Mouse (Mus musculus): ENCODE measurements around the gene Stx16.

The Stx16 gene

DNA sequence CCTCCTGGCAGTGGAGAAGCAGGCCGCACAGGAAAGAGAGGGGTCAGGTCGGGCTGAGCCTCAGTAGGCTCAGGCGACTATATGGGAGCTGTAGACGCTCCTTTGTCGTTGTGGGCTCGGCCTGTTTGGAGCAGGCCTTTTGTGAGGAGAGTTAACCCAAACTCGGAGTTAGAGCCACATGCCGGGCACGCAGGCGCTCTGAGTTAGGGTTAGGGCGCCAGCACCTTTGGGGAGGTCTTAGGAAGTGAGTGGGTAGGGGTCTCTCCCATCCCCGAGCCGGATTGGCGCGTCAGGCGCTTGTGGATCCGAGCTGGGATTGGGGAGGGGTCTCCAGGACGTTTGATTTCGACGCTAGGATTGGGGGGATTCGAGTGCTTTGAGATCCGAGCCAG, 321 bp downstream of the Stx16 start:
- peak; percentile 73 for DNase-seq (ENCODE audit: low read depth, low spot score)

DNA sequence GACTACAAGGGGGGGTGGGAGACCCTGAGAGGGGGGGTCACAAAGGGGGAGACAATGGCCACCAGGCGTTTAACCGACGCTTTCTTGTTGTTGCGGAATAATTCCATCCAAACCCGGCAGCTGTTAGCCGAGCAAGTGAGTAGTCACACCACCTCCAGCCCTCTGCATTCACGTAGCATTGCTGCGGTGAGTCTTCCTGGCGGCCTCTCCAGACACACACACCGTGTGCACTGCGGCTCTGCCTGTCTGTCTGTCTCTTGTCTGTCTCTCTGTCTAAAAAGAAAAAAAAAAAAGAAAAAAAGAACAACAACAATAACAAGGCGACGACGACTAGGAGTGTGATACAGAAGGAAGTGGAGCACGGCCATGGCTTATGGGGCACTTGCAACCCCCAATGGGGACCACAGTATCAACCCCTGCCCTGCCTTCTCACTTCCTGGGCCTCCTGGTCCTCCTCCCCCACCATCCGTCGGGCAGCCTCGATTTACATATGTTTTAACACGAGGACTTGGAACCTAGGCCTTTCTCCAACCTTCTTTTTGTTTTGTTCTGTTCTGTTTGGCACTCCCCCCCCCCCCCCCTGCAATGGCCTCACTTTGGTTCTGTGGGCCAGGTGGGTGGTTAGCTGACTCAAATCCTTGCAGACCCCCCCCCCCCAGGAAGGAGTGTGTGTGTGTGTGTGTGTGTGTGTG, 1.0 kb downstream of the Stx16 start:
- DNase-seq (ENCODE audit: low read depth, low spot score): no peak

DNA sequence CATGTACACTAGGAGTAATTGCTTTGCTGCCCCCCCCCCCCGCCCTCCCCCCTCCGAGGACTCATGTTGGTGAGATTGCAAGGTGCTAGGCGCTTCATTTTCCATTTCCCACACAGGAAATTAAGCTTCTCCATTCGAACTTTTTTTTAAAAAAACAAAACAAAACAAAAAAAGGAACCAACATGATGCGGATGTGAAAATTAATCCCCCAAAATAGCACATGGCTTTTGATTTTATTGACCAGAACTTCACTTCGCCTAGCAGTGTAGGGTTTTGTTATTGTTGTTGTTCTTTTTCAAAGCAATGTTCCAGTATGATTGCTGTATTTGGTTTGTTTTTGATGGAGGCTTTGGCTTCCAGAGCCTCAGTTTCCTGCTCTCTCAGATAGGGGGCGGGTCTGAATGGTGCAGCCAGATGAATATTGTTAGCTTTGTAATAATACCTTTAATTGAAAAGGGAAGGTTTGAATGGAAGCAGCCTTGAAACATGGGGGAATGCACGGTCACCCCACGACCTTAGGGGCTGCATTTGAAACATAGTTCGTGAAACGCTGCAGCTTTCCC, 1.7 kb downstream of the Stx16 start:
- no peak for DNase-seq (ENCODE audit: low read depth, low spot score)

DNA sequence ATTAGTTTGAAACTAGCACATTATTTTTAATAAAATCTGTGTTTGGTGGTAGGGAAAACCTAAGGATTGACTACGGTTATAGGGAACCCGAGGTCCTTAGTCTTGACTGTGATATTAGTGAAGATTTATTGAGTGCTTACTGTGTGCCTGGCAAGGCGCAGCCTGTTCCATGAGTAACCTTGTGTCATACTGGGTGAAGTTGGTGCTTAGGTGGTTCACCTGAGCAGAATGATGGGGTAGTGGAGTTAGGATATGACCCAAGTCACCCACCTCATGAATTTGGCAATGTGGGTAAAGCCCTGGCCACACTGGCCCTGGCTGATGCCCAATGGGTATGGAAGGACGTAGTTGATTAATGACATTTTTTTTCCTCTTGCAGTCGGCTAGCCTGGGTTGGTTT, 5.7 kb downstream of the Stx16 start:
- no peak for DNase-seq (ENCODE audit: low read depth, low spot score)

DNA sequence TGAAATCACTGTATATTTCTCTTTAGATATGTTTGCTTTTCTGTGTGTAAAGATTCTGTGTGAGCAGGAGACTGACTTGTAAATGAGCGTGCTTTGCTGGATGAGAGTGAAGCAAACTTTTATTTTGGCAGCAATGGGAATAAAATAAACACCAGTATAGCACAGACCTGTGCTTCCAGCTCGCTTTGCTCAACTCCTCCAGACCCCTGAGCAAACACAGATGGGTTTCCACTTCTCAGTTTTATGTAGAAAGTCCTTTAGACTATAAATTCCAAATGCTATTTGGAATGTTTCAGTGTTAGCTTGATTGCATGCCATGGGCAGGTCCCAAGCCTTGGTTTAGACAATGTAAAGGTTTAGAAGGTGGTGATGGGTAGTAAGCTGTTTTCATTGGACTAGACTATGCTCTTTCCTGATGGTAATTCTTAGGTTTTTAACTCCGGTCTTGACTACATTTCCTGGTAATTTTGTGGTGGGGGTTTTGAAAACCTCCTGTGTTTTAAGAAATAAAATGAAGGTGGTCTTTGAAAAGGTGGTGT, 6.3 kb downstream of the Stx16 start:
- no peak for DNase-seq (ENCODE audit: low read depth, low spot score)

DNA sequence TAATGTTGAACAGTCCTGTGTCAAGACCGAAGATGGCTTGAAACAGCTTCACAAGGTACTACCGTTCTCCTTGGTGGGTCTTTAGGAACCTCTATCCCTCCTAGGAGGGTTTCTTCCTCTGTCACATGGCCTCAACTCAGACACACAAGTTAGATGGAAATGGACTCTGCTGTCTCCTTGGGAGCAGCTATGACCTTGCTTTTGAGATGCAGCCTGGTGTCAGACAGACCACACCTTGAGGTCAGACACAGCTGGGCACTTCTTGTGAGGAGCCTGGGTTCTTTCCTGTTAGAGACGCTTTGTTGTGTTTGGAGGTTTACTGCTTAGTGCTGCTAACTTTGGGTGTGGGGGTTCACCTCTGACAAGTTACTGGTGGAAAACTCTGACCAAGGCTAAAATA, 19.0 kb downstream of the Stx16 start:
- DNase-seq (ENCODE audit: low read depth, low spot score): no peak

DNA sequence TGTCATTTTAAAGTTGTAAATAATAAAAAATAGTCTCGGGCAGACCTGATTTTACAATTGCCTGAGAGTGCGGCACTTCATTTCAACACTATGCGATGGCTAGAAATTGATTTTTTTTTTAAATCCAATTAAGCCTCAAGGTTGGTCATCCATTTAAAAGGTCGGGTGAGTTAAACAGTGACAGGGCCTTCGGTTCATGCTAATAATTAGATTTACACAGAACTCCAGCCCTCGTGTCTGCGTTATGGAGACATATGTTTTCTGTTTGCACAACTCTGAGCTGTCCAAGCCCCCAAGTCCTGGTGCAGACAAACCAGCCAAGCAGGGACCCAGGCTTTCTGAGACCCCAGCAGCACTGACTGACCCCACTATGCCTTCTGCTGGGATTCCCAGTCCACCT, 26.3 kb downstream of the Stx16 start:
- DNase-seq (ENCODE audit: low read depth, low spot score): no peak

DNA sequence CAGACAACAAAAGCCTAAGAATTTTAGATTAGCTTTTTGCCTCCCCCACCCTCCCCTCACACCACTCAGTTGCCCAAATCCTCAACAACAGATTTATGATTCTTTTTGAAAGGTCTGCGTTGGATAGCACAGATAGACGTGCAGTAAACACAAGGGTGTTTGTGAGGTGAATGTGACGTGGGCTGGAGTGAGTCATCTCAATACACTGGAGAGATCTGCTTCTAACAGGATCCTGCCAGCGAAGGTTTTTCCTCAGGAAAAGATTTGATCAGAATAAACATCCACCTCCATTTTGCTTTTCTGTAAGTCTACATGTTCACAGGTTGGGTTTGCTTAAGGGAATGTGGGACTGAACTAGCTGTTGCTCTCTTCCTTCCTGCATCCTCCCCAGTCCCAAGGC, 27.4 kb downstream of the Stx16 start:
- DNase-seq (ENCODE audit: low read depth, low spot score): no peak

DNA sequence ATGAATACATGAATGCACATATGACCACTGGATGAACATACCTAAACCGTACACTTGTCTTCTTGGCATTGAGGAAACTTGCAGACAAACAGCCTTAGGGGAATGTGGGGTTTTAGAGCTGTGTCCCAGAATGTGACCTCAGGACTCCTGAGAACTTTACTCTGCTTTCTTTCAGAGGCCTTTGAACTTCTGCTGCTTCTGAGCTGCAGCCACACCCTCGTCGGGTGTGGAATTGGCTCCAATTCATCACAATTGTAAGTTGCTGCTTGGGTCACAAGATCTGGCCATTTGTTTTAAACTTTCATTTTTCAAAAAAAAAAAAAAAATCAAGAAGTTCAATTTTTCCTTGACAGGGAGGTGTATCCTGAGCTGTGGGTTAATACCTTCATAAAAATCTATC, 31.3 kb downstream of the Stx16 start:
- no peak for DNase-seq (ENCODE audit: low read depth, low spot score)

DNA sequence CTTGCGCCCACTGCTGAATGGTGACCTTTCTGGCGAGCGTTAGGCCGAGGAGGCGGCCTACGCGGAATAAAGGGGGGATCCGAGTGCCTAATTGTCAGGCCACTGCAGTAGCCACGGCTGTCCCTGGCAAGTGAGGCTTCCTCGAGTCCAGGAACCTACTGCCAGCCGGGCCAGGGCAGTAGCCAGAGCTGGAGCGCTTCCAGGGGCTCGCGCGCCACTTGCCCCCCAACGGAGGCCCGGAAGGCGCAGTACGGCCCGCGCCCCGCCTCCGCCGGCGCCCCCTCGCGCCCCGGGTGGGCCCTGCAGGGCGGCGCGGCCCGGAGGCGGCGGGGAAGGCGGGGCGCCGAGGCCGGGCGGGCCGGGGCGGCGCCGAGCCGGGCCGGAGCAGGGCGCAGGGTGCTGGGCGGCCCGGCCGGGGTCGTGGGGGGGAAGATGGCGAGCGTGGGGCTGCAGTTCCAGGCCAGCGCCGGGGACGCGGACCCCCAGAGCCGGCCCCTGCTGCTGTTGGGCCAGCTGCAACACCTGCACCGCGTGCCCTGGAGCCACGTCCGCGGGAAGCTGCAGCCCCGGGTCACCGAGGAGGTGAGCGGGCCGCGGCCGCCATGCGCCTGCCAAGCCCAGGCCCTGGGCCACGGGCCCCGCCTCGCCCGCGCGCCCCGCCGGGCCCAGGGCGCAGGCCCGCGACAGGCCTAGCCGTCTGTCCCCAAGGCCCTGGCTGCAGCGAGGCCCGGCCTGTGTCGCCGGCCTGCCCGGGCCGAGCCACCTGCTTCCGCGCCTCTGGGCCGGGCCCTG, 34.1 kb downstream of the Stx16 start, which contains the start of gene Npepl1:
Gene Npepl1 (plus strand): TSS at position 359 of the 792 bp plus-strand sequence.
- DNase-seq (ENCODE audit: low read depth, low spot score): no peak

DNA sequence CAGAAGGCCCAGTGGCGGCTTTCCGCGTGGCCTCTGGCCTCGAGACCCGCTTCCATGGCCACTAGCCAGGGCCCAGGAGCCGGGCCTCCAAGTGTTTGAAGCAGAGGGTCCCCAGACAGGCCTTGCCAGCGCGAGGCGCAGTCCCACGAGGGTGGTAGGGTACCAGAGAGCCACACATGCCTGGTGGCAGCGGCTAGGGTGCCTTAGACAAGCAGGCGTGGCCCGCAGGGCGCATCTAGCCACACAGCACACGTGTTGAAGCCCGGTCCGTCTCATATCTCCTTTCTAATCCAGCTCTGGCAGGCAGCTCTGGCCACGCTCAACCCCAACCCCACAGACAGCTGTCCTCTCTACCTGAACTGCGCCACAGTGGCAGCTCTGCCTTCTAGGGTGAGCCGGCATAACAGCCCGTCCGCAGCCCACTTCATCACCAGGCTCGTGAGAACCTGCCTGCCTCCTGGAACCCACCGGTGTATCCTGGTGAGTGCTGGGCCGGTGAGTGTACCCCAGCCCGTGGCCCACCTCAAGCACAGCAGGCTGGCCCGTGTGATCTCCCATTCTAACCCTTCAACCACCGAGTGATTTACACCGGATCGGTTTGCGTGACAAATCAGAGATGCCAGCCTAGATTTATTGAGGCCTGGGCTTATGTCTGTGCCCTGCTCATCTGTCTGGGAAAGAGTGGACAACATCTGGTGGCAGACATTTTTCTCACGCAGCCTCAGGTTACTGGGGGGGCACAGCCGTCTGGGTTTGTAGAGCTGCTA, 34.9 kb downstream of the Stx16 start:
- no peak for DNase-seq (ENCODE audit: low read depth, low spot score)

DNA sequence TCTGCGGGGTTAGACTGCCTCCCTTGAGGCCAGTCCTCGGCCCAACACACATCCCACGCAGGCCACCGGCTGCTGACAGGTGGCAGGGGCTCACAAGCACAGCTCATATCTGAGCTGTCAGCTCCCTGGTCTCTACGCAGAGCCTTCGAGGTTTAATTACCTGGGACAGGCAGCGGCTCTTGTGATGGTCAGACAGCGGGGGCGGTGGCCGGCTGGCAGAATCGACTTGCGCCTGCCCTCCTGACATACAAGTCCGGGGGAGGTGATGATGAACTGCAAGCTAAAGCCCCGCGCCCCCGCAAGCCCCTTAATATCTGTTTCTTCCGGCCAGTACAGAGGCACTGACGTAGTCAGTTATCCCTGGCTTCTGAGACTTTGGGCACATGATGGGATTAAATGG, 36.8 kb downstream of the Stx16 start:
- no peak for DNase-seq (ENCODE audit: low read depth, low spot score)

DNA sequence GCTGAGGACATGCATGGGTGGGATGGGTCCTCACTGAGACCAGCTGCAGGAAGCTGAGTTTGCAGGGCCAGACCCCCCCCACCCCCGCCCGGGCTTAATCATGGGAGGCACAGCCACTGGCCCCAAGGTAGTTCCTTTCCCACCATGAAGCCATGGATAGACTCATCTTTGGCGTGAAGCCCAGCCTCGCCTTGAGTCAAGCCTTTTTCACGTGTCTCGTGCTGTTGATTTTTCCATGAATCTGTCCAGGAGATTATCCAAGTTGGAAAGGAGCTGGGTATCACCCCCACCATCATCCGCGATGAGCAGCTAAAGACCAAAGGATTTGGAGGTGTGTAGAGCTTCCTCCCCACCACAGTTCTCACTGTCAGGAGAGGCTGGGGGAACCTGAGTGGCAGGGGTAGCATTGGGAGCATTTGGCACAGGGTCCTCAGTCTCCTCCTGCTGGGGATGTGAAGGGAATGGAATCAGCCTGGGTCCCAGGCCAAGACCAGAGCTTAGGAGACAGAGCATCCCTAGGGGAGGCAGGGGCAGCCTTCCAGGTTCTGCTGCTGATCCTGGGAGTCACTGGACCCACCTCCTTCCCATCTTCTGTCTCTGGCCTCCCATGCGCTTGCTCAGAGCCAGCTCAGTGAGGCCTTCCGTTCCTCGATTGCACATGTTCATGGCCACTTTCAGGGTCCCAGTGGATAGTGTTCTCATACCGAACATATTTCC, 38.2 kb downstream of the Stx16 start:
- no peak for DNase-seq (ENCODE audit: low read depth, low spot score)

DNA sequence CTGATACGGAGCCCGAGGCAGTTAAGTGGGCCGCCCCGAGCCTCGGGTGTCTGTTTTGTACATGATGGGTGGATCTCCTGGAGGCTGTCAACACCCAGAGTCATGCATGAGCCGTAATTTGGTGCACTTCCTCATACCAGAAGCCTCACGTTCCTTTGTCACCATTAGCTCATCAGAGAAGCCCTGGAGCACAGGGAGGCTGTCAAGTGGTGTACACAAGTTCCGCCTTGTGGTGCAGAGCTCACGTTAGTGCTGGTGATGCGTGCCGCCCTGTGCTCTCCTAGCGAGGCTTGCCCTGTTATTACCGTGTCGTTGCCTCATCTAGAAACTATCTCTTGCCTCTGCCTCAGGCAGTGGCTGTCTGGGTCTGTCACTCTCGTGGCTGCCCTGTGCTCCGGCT, 40.8 kb downstream of the Stx16 start:
- no peak for DNase-seq (ENCODE audit: low read depth, low spot score)

DNA sequence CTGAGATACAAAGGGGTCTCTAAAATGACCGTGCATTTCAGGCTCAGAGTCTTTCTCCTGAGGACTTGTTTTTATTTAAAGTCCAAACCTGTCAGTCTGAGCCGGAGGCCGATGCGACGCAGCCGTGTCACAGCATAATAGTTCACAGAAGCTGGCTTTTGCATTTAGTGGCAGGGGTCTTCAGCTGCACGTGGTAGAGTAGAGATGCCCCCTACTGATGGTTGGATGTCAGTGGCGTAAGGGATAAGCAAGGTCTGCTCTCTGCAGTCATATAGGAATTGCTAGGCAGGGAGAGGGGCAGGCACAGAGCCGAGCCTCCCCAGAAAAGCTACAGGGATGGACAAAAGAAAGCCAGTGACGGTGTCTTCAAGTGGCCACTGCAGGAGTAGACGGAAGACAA, 42.0 kb downstream of the Stx16 start:
- DNase-seq (ENCODE audit: low read depth, low spot score): no peak

DNA sequence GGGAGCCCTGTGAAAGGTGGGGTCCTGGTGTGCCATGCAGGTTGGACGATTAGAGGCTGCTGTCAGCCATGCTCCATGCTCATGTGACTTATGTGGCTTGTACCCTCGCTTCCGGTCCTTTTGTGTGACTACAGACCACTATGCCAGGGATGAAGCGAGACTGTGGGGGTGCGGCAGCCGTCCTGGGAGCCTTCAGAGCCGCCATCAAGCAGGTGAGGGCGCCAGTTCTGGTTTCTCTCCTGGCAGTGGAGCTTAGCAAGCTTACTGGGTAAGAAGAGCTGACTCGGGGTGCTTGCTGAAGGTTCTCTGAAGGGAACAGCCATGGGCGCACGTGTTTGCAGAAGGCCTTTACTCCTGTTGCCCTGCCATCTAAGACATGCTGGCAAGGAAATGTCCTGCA, 43.2 kb downstream of the Stx16 start:
- no peak for DNase-seq (ENCODE audit: low read depth, low spot score)

DNA sequence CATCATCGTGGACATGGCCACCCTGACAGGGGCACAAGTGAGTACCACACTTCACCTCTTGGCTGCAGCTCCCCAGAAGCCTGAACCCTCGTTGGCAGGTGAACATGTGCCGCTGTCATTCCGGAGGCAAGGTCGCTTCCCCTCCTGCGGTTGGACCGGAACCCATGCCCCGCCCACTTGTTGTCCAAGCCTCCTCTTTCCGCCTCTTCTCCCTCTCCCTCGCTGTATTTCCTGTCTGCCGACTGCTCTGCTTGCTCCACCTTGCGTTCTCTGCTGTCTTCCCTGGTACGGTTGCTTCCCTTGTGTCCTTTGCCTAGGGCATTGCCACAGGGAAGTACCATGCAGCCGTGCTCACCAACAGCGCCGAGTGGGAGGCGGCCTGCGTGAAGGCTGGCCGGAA, 44.5 kb downstream of the Stx16 start:
- no peak for DNase-seq (ENCODE audit: low read depth, low spot score)

DNA sequence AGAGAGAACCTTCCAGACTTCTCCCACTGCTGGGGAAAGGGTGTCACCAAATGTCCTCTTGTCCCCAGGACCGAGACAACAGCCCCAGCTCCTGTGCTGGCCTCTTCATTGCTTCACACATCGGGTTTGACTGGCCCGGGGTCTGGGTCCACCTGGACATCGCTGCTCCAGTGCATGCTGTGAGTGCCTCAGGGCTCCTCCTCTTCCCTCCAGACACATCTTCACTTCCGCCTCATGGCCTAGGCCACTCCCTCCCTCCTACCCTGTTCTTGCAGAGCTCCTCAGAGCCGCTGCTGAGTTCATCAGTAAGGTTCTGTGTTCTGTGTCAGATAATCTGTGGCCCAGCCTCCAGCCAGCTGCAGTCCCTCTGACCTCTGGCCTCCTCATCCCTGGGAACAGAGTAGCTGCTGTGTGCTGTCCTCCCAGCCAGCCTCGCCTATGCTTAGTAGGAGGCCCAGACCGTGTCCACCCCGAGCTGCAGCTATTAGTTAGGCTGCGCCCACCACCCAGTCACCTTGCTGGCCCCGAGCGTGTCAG, 45.4 kb downstream of the Stx16 start:
- no peak for DNase-seq (ENCODE audit: low read depth, low spot score)

DNA sequence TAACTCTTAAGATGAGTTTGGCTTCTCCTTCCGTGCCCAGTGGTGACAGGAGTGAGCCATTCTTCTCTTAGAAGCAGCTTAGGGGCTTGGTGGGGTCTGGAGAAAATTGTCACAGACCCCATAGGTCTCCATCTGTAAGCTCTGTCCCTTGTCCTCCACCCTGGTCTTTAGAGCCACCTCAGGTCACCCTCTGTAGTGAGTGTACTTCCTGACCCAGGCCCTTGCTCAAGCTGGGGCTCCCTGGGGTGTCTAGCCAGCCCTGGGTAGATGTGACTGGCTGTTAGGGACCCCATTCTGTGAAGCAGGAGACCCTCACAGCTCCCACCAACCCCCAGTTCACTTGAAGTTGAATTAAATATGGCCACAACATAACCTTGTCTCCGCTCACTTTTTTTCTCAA, 46.2 kb downstream of the Stx16 start:
- no peak for DNase-seq (ENCODE audit: low read depth, low spot score)

DNA sequence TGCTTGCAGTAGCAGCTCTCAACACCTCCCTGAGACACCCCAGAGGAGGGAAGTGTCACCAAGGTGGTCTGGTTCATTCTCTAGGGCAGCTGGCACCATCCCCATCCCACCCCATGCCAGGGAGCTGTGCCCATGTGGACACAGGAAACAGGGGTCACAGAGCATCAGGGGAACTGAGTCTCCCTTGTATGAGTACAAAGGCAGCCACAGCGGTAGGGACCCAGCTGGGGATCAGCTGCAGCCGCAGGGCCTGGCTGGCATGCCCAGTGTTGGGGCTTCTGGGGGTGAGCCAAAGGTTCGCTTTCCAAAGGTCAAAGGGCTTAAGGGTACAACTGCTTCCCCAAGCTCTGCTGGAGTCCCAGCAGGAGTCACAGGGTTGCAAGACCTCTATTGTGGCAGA, 47.6 kb downstream of the Stx16 start:
- DNase-seq (ENCODE audit: low read depth, low spot score): no peak
